Mouse (Mus musculus) heart, adult 18-20 months (tissue): ENCODE measurements around the gene Lrit3. TPM values are rescaled to one million over a fixed set of nuclear protein-coding genes. Genes with fewer than 3 reads are reported as not detected.

Source experiments
- DNase-seq, 2 experiments: peaks; one replicate each; pipeline ENCODE4 v3.0.0; 2021 to 2022; ENCODE audit warnings: mixed read lengths in 1 of 2
- long read RNA-seq, 2 experiments: library from polyadenylated mRNA; stranded (forward); transcript quantifications; one replicate each; pipeline ENCODE4 v2.0.0; 2021
- total RNA-seq, 2 experiments: library from RNA; stranded (reverse); gene quantifications; 2 replicates each; pipeline ENCODE4 v1.2.3; 2021

Gene Lrit3
- total RNA-seq: not detected
- long read RNA-seq, experiment 1: 0 reads
- long read RNA-seq, experiment 2: 0 reads

GRCm38 (mm10) chr3:129803765-129804164, at the start of gene Lrit3:
Gene Lrit3 (minus strand): TSS chr3:129804030.
- DNase-seq: no peak

GRCm38 (mm10) chr3:129846846-129847245, 43.0 kb upstream of the Lrit3 start:
- DNase-seq: no peak

- DNase-seq: no peak
These were observed 42.0 kb upstream of the Lrit3 start for GRCm38 (mm10) chr3:129845868-129846267.

- DNase-seq: no peak
These were observed 34.2 kb upstream of the Lrit3 start for GRCm38 (mm10) chr3:129838017-129838416.

GRCm38 (mm10) chr3:129836965-129837364, 33.1 kb upstream of the Lrit3 start:
- no peak for DNase-seq

- peak in 1 of 2 experiments; percentile 15 for DNase-seq
These were observed 32.3 kb upstream of the Lrit3 start for GRCm38 (mm10) chr3:129836051-129836697.

GRCm38 (mm10) chr3:129835388-129835934, 31.6 kb upstream of the Lrit3 start, which contains the start of gene Cfi:
Gene Cfi (plus strand): TSS chr3:129835884.
- DNase-seq: no peak

- DNase-seq: peak; percentile 97
These were observed 27.3 kb upstream of the Lrit3 start, which contains the start of gene Gar1 for GRCm38 (mm10) chr3:129831035-129831568. Gene Gar1 (minus strand): TSS chr3:129831396.

GRCm38 (mm10) chr3:129830626-129831025, 26.8 kb upstream of the Lrit3 start:
- DNase-seq: no peak

GRCm38 (mm10) chr3:129827691-129828090, 23.9 kb upstream of the Lrit3 start:
- DNase-seq: no peak

GRCm38 (mm10) chr3:129826691-129827090, 22.9 kb upstream of the Lrit3 start:
- no peak for DNase-seq

- no peak for DNase-seq
These were observed 21.1 kb upstream of the Lrit3 start for GRCm38 (mm10) chr3:129824891-129825290.

GRCm38 (mm10) chr3:129824146-129824545, 20.3 kb upstream of the Lrit3 start:
- peak; percentile 31 to 43 for DNase-seq

- DNase-seq: peak; percentile 4 to 33
These were observed 19.5 kb upstream of the Lrit3 start for GRCm38 (mm10) chr3:129823293-129823692.

GRCm38 (mm10) chr3:129822206-129822775, 18.5 kb upstream of the Lrit3 start, which contains the start of gene Rrh:
Gene Rrh (minus strand): TSS chr3:129822587.
- DNase-seq: no peak

GRCm38 (mm10) chr3:129821736-129822135, 17.9 kb upstream of the Lrit3 start:
- DNase-seq: no peak

GRCm38 (mm10) chr3:129820847-129821246, 17.0 kb upstream of the Lrit3 start:
- DNase-seq: peak in 1 of 2 experiments; percentile 2

- no peak for DNase-seq
These were observed 4.8 kb downstream of the Lrit3 start for GRCm38 (mm10) chr3:129799011-129799410.

- DNase-seq: no peak
These were observed 5.3 kb downstream of the Lrit3 start for GRCm38 (mm10) chr3:129798551-129798950.

- DNase-seq: no peak
These were observed 6.5 kb downstream of the Lrit3 start for GRCm38 (mm10) chr3:129797341-129797740.

GRCm38 (mm10) chr3:129793801-129794200, 10.0 kb downstream of the Lrit3 start:
- no peak for DNase-seq

- no peak for DNase-seq
These were observed 21.1 kb downstream of the Lrit3 start for GRCm38 (mm10) chr3:129782746-129783145.

- DNase-seq: no peak
These were observed 22.4 kb downstream of the Lrit3 start for GRCm38 (mm10) chr3:129781435-129781834.
